In the genomic region with DNA sequence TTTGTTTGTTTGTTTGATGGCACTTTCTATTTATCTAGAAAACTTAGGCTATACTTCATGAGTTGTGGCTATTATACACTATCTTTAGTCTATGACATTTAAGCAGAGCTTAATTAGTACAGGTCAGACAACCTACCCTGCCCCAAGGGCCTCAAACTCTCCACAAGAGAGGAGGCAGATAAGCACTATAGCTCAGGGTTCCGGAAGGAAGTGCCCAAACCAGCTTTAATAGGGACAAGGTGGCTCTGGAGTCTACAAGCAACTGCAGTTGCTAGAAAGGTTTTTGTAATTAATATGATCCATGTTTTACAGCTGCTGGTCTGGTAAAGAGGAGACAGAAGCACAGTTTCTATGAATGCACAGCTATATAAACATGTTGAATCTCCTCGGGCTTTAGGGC, we compare ENCODE assay signal across 28 mouse cellular contexts.
DNase-seq lines count a peak whose midpoint lies in the region; ATAC-seq and TF ChIP-seq lines count a peak whose summit lies in the region.
"Had no signal": no experiment of that assay in that cellular context is flagged by ENCODE, and none has a peak within 500 bp of the region (broad histone marks: within the 10 kb centered on the region; RNA-seq: fewer than 3 reads in every experiment).

No protein-coding gene starts in this region.

- 44% methylated on average over 2 of the region's 2 CpGs for WGBS in heart, embryonic 10.5 days
- 52% methylated on average over 2 of the region's 2 CpGs for WGBS in heart, adult 2 months
- 29% methylated on average over 2 of the region's 2 CpGs for WGBS in embryonic facial prominence, embryonic 10.5 days
- WGBS in embryonic facial prominence, embryonic 13.5 days = 22% methylated on average over 2 of the region's 2 CpGs

- ATAC-seq in embryonic facial prominence, embryonic 13.5 days (ENCODE audit: insufficient number of reproducible peaks, insufficient read depth, low FRiP score, low TSS enrichment, low read depth) = no peak
- no peak for ATAC-seq in monocyte, adult 5-6 weeks (replicated peaks; ENCODE audit: insufficient number of reproducible peaks, low FRiP score, low TSS enrichment, poor library complexity, severe bottlenecking)
- ATAC-seq: forebrain, embryonic 15.5 days; hindbrain, postnatal 0 days; inflammation-experienced regulatory T-cells, adult 6 months; Patski had no signal

- intact Hi-C loops in heart, adult 2 months (cut with DNase I) = no loop called here

- 0 out of 2 replicates have a peak, but pooled peaks cover 1% of the 10 kb centered on the region for H3K79me2 ChIP-seq in heart, adult 2 months (replicated peaks; ENCODE audit: control insufficient read depth, insufficient read depth, low read length)

- 0 out of 2 replicates have a peak overlapping the region, but pooled peaks have one; percentile 47 for H3K27ac ChIP-seq in heart, embryonic 10.5 days
- H3K27ac ChIP-seq in heart, adult 2 months = no peak overlapping the region
- H3K27ac ChIP-seq in embryonic facial prominence, embryonic 10.5 days (replicated peaks) = peak overlapping the region; percentile 72
- H3K27ac ChIP-seq in embryonic facial prominence, embryonic 13.5 days = no peak overlapping the region
- H3K27ac ChIP-seq: embryonic facial prominence, embryonic 12.5 days; forebrain, embryonic 12.5 days; forebrain, embryonic 15.5 days; hindbrain, embryonic 14.5 days; hindbrain, postnatal 0 days had no signal

- no peaks in the 10 kb centered on the region for H3K36me3 ChIP-seq in heart, embryonic 10.5 days
- H3K36me3 ChIP-seq in heart, adult 2 months (ENCODE audit: control insufficient read depth, insufficient read depth, low read length) = no peaks in the 10 kb centered on the region; the same call in none of the 2 replicates
- H3K36me3 ChIP-seq in embryonic facial prominence, embryonic 10.5 days (replicated peaks) = no peaks in the 10 kb centered on the region
- no peaks in the 10 kb centered on the region for H3K36me3 ChIP-seq in embryonic facial prominence, embryonic 13.5 days
- H3K36me3 ChIP-seq: embryonic facial prominence, embryonic 12.5 days; forebrain, embryonic 12.5 days; forebrain, embryonic 15.5 days; G1E had no signal

- no peak overlapping the region for H3K9ac ChIP-seq in heart, adult 2 months (ENCODE audit: low read depth, low read length)
- no peak overlapping the region for H3K9ac ChIP-seq in embryonic facial prominence, embryonic 13.5 days
- H3K9ac ChIP-seq: embryonic facial prominence, embryonic 12.5 days; forebrain, embryonic 12.5 days; forebrain, embryonic 15.5 days; hindbrain, embryonic 14.5 days had no signal

- no peak overlapping the region for H3K4me3 ChIP-seq in heart, embryonic 10.5 days
- H3K4me3 ChIP-seq in heart, adult 2 months = no peak overlapping the region
- no peak overlapping the region for H3K4me3 ChIP-seq in embryonic facial prominence, embryonic 10.5 days
- no peak overlapping the region for H3K4me3 ChIP-seq in embryonic facial prominence, embryonic 13.5 days
- H3K4me3 ChIP-seq: embryonic facial prominence, embryonic 12.5 days; erythroblast, embryonic 14.5 days; forebrain, embryonic 12.5 days; forebrain, embryonic 15.5 days had no signal

- peaks cover 57% of the 10 kb centered on the region for H3K4me1 ChIP-seq in heart, embryonic 10.5 days
- H3K4me1 ChIP-seq in heart, adult 2 months (ENCODE audit: control insufficient read depth, insufficient read depth, low read length) = peaks cover 5% of the 10 kb centered on the region
- H3K4me1 ChIP-seq in embryonic facial prominence, embryonic 10.5 days = peaks cover 70% of the 10 kb centered on the region
- peaks cover 40% of the 10 kb centered on the region for H3K4me1 ChIP-seq in embryonic facial prominence, embryonic 13.5 days

- no peak for TF ChIP-seq POLR2A in heart, adult 2 months (IDR thresholded peaks at IDR 0.05; ENCODE audit: insufficient read depth, low read depth, low read length)

- 0 out of 2 replicates have a peak overlapping the region, but pooled peaks have one; percentile 5 for H3K4me2 ChIP-seq in embryonic facial prominence, embryonic 13.5 days
- H3K4me2 ChIP-seq: embryonic facial prominence, embryonic 12.5 days; forebrain, embryonic 12.5 days; forebrain, embryonic 15.5 days; hindbrain, embryonic 14.5 days had no signal

- H3K9me3 ChIP-seq in heart, embryonic 10.5 days = no peaks in the 10 kb centered on the region
- H3K9me3 ChIP-seq in embryonic facial prominence, embryonic 10.5 days = no peaks in the 10 kb centered on the region
- no peaks in the 10 kb centered on the region for H3K9me3 ChIP-seq in embryonic facial prominence, embryonic 13.5 days
- H3K9me3 ChIP-seq: embryonic facial prominence, embryonic 12.5 days; forebrain, embryonic 12.5 days; forebrain, embryonic 15.5 days had no signal

- no peak for TF ChIP-seq EP300 in heart, adult 2 months (IDR thresholded peaks at IDR 0.05; ENCODE audit: insufficient read depth, low read depth, low read length)

- TF ChIP-seq CTCF in heart, adult 2 months (IDR thresholded peaks at IDR 0.05) = no peak

- peak; percentile 16 for DNase-seq in heart, embryonic 10.5 days (ENCODE audit: low spot score)
- DNase-seq in heart, adult 2 months = no peak
- no peak for DNase-seq in embryonic facial prominence, embryonic 10.5 days (ENCODE audit: low spot score)
- DNase-seq in adrenal gland, adult 8-10 months = no peak
- DNase-seq: adrenal gland, postnatal 14 days; B cell, adult 2 months; cerebellum, adult 11 months; cerebellum, adult 2 months; cerebellum, adult 9-11 months; cerebellum, postnatal 25 days; embryo, embryonic 11 days; gastrocnemius, postnatal 10 days; gastrocnemius, postnatal 36 days; heart, postnatal 4 days; kidney, adult 18-20 months; kidney, adult 9 months had no signal

- H3K27me3 ChIP-seq in heart, embryonic 10.5 days (ENCODE audit: insufficient read depth, poor library complexity, severe bottlenecking) = no peaks in the 10 kb centered on the region
- H3K27me3 ChIP-seq in heart, adult 2 months (ENCODE audit: control insufficient read depth, insufficient read depth, low read length) = no peaks in the 10 kb centered on the region
- no peaks in the 10 kb centered on the region for H3K27me3 ChIP-seq in embryonic facial prominence, embryonic 10.5 days (replicated peaks; ENCODE audit: low read depth, poor library complexity, severe bottlenecking)
- no peaks in the 10 kb centered on the region for H3K27me3 ChIP-seq in embryonic facial prominence, embryonic 13.5 days
- H3K27me3 ChIP-seq: CH12.LX; embryonic facial prominence, embryonic 12.5 days; forebrain, embryonic 12.5 days; forebrain, embryonic 15.5 days; Patski had no signal

Comparison
In these comparisons a context has a peak if more than half of its experiments do, and no peak if none do; other contexts are left out.
1. H3K27ac ChIP-seq: peak in heart, embryonic 10.5 days (single experiment) and embryonic facial prominence, embryonic 10.5 days (single experiment); none in heart, adult 2 months (single experiment) and embryonic facial prominence, embryonic 13.5 days (single experiment).